Mouse (Mus musculus) spleen, postnatal 14 days (tissue): ENCODE results near the gene Eif3g.

Source experiments
- DNase-seq, 2 experiments: peaks; one replicate each; pipeline ENCODE4 v3.0.0; 2021 to 2022; ENCODE audit warnings: low spot score in 2 of 2

Gene Eif3g

DNA sequence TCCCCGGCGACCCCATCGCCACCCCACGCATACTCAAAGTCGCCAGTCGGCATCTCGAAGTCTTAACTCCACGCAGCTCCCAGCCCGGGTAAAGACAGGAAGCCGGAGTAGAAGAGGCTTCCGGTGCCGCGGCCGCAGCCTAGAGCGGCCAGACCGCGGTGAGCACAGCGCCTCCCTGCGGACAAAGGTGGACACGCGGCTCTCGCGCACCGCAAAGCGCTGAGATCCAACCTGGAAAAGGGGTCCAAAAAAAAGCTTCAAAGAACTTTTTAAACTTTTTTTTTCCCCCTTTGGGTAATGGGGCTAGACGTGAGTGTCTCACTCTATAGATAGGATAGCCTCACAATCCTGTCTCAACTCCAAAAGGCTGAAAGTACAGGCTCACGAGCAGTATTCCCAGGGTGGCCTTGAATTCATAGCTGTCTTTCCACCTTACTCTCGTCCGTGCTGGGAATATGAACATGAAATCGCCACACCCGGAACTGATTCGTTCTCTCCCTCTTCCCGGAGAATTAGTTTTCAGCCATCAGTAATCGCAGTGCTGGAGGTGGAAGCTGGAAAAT, at the start of gene Eif3g:
Gene Eif3g (minus strand): TSS at position 113 of the 563 bp plus-strand sequence.
- DNase-seq, result peak; percentile 71 to 83

DNA sequence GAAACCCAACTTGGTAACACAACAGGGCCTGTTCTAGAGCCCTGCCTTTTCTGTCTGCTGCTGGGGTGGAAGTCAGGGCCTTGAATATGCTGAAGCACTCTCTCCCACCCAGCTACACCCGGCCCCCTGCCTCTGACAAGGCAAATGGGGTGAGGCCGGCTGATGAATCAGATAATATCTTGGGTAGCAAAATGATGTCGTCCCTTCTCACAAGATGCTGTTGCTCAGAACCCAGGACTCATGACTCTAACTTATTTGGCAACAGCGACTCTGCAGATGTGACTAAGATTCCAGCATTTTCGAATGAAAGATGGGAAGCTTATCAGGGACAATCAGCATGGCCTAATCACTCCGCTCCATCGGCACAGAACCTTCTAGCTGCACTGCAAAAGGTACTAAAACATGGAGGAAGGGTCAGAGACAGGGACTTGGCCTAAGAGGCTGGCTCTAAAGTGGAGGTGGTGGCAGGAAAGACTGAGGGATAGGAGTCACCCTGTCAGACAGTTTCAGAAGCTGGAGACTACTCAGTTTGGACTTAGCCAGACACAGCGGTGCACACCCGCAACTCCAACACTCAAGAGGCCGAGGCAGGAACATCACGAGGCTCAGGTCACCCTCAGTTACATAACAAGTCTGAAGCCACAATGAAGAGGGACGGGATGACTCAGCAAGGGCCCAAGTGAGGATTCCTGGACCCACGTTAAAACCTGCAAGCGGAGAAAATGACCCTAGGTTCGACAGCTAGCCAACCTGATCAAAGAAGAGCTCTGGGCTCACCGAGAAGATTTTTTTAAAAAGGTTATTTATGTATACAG, 47.9 kb upstream of the Eif3g start:
- DNase-seq, result no peak

DNA sequence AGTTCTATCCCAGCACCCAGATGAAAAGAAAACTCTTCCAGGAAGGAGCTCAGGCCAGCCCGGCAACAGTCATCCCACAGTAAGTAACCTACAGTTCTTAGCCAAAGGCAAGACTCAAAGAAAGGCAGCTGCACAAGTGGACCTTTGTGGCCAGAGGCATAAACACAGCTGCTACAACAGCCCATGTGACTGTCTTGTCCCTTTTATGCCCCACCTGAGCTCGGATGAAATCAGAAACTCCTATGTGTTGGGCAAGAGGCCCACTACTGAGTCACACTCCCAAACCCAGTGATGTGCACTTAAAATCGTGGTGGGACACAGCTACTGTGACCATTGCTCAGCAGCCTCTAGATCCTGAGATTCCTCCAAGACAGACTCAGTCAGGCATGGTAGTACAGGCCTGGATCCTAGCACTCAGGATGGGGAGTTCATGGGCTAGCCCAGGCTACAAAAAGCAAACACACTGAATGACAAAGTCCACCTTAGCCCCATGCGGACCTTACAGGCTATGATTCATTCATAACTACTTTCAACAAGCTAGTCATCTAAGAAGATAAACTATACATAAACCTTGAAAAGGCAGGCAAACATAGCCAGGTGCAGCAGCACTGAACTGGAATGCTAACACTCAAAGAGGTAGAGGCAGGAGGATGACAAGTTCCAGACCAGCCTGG, 46.4 kb upstream of the Eif3g start:
- no peak for DNase-seq

DNA sequence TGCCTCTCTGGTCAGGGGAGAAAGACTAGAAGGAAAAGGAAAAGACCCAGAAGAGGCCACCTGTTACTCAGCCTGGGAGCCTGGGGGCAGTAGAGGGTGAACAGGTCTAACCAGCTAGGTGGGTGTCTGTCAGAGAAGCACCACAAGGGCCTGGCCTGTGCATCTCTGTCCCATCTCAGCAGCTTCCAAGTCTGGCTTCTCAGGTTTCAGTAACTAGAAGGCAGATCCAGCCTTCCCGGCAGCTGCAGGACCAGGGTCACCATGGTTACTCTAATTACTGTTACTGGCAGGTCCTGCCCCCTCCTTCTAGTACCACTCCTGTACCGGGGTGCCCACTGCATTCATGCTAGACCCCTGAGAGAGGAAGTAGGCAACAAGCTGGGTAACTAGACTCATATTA, 45.5 kb upstream of the Eif3g start:
- DNase-seq, result no peak

DNA sequence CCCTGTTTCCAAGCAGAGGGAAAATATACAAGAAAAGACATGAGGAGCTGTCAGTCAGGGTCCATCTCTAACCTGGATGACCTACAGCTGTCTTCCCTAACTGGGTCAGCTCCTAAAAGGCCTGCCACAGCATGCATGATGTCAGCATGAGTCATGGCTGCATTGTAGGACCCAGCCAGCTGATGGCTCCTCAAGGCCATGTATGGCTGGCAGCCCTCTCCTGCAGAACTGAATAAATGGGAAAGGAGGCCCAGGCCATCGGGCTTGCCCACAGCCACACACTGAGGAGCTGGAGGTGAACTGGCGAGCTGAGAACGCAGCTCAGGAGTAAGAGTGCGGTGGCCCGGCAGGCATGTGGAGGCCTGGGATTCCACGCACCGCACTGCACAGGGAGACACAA, 45.0 kb upstream of the Eif3g start:
- no peak for DNase-seq

DNA sequence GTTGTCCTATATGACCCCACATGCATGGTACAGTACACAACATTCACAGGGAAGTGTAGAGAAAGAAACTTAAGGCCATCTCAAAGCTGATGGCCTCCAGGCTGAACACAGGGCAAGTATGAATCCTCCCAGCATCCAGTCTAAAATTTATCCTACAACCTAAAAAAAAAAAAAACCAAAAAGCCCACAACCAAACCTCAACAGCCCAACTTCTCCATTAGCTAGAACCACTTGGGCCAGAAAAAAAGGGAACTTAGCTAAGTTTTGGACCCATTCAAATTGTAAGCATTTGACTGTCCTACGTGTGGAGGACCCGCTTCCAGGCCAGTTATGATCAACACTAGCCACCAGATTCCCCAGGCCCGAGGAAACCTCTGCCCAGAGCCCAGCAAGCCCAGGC, 24.8 kb upstream of the Eif3g start:
- no peak for DNase-seq

DNA sequence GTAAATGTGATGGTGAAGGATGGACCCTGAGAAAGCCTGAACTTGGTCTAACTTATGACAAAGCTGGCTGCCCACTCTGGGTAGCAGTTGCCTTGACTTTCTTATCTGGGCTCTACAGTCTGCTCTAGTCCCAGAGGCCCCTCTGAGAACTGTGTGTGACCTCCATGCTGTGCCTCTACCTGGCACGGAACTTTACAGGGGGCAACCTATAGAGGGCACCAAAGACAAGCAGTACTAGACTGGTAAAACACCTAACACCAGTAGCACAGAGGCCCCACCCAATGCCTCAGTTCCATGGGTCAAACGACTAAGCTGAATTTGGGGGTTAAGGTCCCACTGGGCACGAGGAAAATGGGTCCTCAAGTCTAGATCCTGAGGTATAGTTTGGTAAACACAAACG, 17.7 kb upstream of the Eif3g start:
- peak in 1 of 2 experiments; percentile 17 for DNase-seq

DNA sequence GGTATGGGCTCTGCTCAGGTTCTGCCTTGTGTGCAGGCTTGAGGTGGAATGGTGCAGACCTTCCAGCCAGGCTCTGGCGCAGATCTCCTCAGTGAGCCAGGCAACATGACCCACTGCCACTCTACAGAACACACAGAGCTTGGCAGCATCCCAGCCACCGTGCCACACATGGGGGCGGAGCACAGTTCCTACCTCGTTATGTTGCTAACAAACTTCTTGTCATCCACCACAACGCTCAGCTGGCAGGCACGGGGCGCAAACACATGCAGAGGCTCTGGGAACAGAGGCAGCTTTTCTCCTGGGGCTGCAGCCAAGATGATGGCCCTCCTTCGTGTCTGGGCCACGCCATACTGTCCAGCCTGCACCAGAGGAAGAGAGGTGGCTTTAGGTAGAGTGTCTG, 11.5 kb upstream of the Eif3g start:
- no peak for DNase-seq

DNA sequence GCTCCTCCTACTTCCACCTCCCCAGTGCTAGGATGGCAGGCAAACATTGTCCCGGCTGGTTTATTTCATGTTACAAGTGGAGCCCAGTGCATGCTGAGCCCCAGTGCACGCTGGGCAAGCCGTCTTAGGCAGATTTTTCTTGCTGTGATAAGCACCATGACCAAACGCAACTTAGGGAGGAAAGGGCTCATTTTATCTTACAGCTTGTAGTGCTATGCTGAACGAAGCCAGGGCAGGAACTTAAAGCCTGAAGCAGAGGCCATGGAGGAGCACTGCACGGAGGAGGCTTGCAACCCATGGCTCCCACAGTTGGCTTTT, 3.7 kb upstream of the Eif3g start:
- no peak for DNase-seq

DNA sequence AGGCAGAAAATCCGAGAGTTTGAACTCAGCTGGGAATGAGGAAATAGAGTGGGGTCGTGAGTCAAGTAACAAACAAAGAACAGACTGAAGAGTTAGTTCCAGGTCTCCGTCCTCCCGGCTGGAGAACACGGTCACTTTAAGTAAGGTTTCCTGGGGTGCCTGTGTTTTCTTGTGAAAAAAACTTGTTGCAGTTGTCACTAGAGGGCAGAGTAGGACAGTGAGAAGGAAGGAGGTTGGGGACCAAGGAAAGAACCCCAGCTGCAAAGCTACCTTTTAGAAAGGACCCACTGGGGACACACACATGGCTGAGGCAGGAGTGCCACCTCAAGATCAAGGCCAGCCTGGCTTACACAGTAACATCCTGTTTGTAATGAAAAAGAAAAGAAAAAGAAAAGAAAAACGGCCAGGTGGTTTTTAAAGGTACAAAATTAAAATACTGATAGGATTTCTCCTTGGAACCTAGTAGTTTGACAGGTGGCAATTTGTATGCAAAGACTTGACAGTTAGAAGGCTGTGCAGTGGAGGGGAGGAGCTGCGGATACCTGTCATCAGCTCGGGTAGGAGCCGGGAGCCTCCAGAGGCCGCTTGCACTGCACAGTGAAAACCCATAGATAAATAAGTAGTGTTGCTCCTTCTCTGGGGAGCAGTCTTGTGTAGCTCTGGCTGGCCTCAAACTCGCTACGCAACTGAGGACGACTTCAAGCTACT, 3.2 kb upstream of the Eif3g start:
- no peak for DNase-seq

DNA sequence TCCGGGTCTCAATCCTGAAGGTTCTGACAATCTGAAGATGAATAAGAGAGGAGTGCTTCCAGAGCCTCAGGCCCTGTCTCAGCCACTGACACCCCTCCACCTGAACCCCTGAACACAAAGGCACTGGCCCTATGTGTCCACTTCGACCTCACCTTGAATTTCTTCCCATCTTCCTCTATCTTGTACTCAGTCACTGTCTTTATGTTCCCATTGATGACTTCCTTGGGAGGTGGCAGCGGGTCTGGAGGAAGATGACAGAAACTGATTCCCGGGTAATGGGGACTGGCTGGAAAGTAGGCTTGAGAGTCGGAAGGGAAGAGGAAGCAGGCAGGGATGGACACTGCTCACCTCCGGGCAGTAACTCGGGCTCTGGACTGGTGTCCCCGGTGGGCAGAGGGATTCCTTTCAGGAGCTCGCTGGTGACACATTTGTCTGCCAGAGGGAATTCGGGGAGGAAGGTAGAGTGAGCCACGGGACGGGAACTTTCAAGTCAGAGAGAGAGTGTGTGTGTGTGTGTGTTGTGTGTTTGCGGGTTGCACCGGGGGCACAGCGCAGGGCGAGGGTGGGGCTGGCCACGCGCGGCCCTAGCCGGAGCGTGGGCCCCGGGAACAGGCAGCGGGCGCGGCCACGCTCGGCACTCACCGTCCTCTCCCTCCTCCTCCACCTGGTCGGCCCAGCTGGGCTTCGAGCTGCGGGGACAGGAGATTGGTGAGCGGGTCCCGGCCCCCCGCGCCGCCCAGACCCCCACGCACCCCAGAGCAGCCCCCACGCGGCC, 500 bp downstream of the Eif3g start:
- no peak for DNase-seq

DNA sequence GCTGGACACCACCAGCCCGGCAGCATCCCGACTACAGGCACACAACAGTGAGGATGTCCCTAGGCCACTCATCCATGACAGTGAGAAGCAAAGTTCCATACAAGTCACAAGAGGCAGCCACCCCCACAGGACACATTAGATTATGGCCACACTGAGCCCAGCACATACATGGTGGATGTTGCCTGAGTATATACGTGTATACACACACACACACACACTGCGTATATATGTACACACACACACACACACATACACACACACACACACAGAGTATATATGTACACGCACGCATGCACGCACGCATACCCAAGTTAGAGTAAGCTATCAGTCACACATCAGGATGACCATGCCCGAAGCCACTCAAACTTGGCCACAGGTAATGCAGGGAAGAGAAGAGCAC, 3.0 kb downstream of the Eif3g start:
- no peak for DNase-seq

DNA sequence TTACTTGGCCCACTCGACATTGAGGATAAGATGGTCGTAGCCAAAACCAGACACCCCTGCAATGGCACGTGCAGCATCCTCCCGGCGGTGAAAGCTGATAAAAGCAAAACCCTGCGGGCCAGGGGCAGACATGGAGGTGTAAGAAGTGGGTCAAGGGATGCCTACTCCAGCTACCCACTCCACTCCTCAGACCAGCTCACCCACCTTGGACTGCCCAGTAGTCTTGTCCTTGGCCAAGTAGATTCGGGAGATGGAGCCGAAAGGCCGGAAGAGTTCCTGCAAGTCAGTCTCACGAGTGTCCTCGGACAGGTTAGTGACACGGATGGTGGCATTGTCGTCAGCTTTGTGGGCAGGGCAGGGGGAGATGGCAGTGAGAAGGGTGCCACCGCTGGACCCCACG, 3.8 kb downstream of the Eif3g start:
- DNase-seq, result no peak

DNA sequence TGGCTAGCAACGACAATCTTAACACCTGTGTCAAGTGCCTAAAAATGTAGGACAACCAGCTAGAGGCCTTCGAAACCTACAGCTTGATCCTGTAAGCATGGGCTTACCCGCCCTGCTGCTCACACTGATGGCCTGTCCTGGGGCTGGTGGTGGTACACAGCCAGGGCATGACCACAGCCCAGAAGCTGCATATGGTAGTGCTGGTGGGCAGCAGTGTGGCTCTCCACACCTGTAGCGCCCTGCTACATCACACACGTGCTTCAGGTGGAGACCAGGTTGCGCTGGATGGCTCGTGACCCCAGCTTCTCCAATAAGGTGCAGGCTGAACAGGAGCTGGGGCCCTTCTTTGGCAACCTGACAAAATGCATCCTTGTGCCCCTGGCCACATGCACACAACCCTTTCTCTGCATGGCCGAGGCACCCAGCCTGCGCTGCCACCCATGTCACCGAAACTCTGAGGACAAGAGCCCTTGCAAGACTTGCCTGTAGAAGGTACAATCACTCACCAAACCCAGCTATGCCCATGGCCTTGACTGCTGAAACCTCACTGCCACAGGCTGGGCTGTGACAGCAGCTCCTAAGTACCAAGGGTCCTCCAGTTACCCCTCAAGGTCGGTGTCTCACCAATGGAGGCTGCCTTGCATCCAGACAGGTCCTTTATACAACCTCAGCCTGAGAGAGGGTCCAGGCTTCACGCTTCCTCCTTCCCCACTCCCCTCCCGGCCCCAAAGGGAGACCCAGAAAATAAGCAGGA, 4.7 kb downstream of the Eif3g start:
- no peak for DNase-seq

DNA sequence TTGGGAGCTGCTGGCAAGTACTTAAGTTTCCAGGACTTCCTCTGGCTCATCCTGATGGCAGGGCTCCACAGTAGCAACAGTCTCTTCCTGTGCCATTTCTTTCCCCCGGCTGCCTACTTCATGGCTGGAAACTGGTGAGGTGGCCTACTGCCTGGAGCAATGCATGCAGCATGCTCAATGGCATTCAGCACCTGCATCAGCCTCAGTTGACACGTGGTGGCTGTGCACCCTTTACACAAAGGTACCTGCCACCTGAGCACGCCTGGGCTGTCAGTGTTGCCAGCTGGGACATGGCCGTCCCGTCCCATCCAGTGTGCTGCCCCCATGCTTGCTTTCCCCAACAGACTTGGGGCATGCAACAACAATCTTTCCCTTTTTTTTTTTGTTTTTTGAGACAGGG, 5.4 kb downstream of the Eif3g start:
- DNase-seq, result no peak

DNA sequence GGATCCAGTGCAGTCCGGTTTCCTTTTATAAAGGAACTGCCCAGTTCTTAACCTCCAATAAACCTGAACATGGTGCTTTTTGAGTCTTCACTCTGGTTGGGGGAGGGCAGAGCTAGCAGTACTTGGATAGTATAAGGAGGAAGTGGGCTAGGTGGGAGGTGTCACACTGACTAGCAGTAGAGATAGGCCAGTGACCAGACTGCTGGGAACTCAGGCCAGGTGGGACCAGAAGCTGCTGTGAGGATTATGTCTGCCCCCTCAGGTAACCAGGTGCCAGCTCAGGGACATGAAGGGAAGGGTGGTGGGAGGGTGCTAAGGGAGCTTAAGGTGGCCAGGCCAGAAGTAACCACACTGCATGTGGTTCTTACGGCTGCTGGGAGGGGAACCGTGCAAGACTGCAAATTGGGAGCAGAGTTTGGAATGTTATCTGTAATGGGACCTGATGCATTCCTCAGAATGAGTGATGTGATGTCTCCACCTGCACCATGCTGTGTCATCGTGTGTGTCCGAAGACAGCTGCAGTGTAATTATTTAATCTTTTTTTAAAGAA, 6.2 kb downstream of the Eif3g start:
- DNase-seq, result no peak

DNA sequence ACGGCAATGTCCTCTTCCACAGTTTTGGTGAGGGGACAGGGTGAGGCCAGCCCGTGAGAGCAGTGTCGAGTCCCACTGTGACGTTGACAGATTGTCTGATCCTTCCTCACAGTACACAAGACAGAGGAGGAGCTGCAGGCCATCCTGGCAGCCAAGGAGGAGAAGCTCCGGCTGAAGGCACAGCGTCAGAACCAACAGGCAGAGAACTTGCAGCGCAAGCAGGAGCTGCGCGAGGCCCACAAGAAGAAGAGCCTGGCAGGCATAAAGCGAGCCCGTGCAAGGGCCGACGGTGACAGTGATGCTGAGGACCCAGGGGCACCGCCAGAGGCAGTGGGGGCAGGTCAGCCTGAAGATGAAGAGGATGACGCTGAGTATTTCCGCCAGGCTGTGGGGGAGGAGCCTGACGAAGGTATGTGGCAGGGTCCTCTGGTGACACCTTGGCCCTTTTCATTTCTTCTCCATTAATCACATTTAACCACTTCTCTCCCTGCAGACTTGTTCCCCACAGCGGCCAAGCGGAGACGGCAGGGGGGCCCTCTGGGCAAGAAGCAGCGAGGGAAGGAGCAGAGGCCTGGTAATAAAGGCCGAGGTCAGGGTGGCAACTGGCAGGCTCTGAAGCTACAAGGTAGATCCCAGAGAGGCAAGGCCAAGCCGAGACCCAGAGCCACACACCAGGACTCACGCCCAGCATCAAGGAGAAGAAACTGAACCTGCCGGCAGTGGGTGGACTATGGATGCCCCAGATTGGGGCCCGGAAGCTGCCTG, 6.9 kb downstream of the Eif3g start:
- DNase-seq, result no peak

DNA sequence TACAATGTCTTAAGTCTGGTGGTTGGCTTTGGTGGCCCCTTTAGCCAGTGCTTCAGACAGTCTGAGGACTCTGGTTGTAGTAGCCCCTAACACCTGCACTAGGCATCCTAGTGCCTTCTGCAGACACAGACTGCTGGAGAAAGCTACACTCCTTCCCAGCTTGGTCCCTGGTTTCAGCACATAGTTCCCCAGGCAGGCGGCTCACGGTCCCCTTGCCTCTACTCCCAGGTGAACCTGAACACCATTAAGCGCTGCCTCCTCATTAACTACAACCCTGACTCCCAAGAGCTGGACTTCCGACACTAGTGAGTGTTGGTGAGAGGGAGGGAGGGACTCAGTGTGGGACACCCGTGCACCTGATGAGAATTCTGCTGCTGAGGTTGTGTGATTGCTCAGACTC, 8.0 kb downstream of the Eif3g start:
- DNase-seq, result no peak

DNA sequence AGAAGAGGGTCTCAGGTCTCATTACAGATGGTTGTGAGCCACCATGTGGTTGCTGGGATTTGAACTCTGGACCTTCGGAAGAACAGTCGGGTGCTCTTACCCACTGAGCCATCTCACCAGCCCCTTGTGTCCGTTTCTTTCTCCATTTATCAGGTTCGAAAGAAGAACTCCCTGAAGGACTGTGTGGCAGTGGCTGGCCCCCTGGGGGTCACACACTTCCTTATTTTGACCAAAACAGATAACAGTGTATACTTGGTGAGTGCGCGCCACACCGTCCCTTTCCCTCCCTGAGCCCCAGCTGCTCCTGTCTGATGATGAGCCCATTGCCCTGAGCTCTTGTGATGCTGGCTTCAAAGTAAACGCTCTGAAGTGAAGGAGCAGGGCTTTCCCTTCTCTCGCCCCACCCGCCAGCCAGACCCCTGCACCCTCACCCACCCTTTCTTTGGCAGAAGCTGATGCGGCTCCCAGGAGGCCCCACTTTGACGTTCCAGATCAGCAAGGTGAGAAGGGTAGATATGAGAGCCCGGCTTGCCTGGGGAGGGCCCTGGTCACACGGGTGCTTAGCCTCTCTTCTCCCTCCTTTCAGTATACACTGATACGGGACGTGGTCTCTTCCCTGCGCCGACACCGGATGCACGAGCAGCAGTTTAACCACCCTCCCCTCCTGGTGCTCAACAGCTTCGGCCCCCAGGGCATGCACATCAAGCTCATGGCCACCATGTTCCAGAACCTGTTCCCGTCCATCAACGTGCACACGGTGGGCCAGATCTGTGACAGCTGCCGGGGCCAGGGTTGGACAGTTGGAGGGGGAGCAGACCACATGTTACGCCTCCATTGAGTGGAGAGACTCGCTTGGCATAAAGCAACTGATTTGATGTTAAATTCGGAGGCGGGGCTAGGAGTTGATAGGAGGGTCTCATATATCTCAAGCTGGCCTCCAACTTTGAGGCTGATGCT, 9.0 kb downstream of the Eif3g start:
- peak in 1 of 2 experiments; percentile 30 for DNase-seq
